Mouse (Mus musculus) intestine, embryonic 16.5 days (tissue): ENCODE data around the gene Nbea. TPM values are rescaled to one million over a fixed set of nuclear protein-coding genes. Genes with fewer than 3 reads are reported as not detected.
A peak's percentile ranks its signal among the peaks of the same experiment; 100 is the strongest.

Experiments
- ATAC-seq: fragments of 200-750 bp; cut with Nextera tagmentation; 2 replicates; pipeline ENCODE4 v1.8.0; 2017; ENCODE audit warnings: moderate TSS enrichment, moderate library complexity
- H3K27ac ChIP-seq: fragments of 300-500 bp; sonication (generic); 2 replicates; pipeline ENCODE4 v1.5.1; 2014; ENCODE audit warnings: mild to moderate bottlenecking, low read length
- H3K27me3 ChIP-seq: fragments of 300-500 bp; sonication (generic); replicated peaks from 2 replicates; pipeline ENCODE4 v1.6.1; 2014; ENCODE audit warnings: low read length, control low read depth, mixed read lengths; ENCODE audit not compliant: control insufficient read depth, insufficient read depth
- H3K36me3 ChIP-seq: fragments of 300-500 bp; sonication (generic); 2 replicates; pipeline ENCODE4 v1.6.1; 2014; ENCODE audit warnings: low read length, control low read depth; ENCODE audit not compliant: control insufficient read depth, insufficient read depth
- H3K4me1 ChIP-seq: fragments of 300-500 bp; sonication (generic); 2 replicates; pipeline ENCODE4 v1.6.1; 2014; ENCODE audit warnings: low read length, control low read depth, mixed read lengths; ENCODE audit not compliant: control insufficient read depth, insufficient read depth
- H3K4me2 ChIP-seq: fragments of 300-500 bp; sonication (generic); 2 replicates; pipeline ENCODE4 v1.6.1; 2014; ENCODE audit warnings: low read depth, low read length, control low read depth
- H3K4me3 ChIP-seq: fragments of 300-500 bp; sonication (generic); 2 replicates; pipeline ENCODE4 v1.5.1; 2014; ENCODE audit warnings: mild to moderate bottlenecking, low read length
- H3K9ac ChIP-seq: fragments of 300-500 bp; sonication (generic); 2 replicates; pipeline ENCODE4 v1.6.1; 2014; ENCODE audit warnings: low read depth, low read length
- H3K9me3 ChIP-seq: fragments of 300-500 bp; sonication (generic); 2 replicates; pipeline ENCODE4 v1.6.1; 2016; ENCODE audit warnings: low read length, control low read depth; ENCODE audit not compliant: control insufficient read depth
- WGBS: fragments of 180-500 bp; shearing (Covaris S2); extraction: QIAGEN DNeasy Blood & Tissue Kit; methylation state at CpG from one replicate; pipeline ENCODE4 v1.1.7; 2014; 5-methylcytosine and 5-hydroxymethylcytosine counted together
- polyA plus RNA-seq: library from polyadenylated mRNA; unstranded; fragments of >200 nt; fragmentation: Nextera tagmentation; extraction: Ambion mirVana; gene quantifications from 2 replicates; pipeline ENCODE4 v1.2.1, GENCODE M21; 2015

The Nbea gene
- polyA plus RNA-seq, 1 experiment from 2014 or later: 5.6 TPM

DNA sequence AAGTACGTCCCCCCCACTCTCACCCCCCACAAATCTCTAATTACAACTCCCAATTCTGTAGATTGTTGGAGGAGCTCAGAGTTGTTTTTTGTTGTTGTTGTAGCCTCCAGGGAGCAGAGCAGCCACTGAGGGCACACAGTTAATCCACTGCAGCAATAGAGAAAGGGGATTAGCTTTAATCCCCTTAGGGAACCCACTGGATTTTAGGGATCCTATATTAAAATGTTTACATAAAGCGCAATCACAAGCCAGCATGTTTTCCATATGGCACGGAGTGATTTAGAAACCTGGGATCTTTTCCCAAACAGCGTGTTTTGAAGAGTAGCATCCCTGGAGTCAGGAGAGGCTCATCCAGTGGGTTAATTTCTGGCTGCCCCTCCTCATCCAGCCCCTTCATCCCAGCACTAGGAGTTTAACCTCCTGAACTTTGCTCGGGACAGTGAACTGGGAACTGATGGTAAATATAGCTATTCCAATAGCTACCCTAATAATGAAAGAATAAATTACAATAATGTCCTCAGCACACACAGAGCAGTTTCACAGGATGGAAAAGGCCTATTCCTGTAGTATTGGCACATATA, 394.8 kb downstream of the Nbea start:
- no peak for ATAC-seq
- no peak overlapping the region for H3K4me3 ChIP-seq
- no peaks in the 10 kb centered on the region; the same call in 1 of the 2 replicates for H3K4me1 ChIP-seq
- H3K27me3 ChIP-seq: peaks cover 6% of the 10 kb centered on the region; the same call in 1 of the 2 replicates
- H3K27ac ChIP-seq: no peak overlapping the region
- 51% methylated on average over 5 of the region's 5 CpGs for WGBS
- no peak overlapping the region for H3K4me2 ChIP-seq
- H3K9me3 ChIP-seq: no peaks in the 10 kb centered on the region
- no peaks in the 10 kb centered on the region for H3K36me3 ChIP-seq
- no peak overlapping the region for H3K9ac ChIP-seq

DNA sequence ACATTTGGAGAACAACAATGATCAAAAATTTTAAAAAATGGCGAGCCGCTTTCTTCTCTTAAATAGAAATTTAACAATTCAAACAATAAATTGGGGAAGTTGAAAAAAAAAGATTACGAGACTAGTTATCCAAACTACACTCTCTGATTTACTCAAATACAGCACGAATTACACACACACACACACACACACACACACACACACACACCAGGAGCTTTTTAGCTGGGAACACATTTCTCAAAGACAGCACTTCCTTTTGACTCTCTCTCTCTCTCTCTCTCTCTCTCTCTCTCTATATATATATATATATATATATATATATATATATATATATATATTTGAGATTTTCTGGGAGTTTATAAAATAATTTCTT, 395.3 kb downstream of the Nbea start:
- Histone ChIP-seq H3K27me3 (peaks cover 11% of the 10 kb centered on the region), H3K9ac (no peak overlapping the region), H3K4me2 (peak overlapping the region; percentile 63), H3K4me1 (peaks cover 3% of the 10 kb centered on the region), H3K27ac (no peak overlapping the region), H3K4me3 (peak overlapping the region; percentile 45), H3K36me3 (no peaks in the 10 kb centered on the region), H3K9me3 (no peaks in the 10 kb centered on the region)
- ATAC-seq: no peak
- WGBS: 20% methylated on average over 4 of the region's 4 CpGs

DNA sequence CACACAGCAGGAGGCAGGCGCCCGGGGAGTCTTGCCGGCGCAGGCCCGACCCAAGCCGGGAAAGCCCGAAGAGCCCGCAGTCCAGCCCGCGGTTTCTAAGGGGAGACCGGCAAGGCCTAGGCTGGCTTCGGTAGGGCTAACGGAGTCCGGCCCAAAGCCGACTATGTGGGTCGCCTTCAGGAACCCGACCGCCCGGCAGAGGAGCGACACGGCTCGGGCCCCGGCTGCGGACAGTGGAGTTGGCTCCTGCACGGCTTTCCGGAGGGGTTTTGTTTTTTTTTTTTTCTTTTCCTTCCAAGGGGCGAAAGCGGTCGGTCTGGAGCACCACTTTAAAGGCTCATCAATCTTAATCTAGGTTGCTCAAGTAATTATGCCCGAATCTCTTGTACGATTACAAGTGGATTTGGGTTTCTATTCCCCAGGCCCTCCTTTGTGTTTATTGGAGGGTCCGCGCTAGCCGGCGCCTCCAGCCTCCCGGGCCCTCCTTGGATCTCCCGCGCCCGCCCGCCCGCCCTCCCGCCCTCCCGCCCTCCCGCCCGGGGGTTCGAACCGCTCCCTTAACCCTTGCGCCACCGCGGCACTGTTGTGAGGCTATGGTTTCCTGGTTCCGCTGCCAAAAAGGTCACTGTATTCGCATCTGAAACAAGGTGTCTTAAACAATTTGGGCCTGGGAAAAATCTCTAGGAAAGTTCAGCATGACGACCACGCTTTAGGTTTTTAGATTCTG, 395.9 kb downstream of the Nbea start:
- 2% methylated on average over 54 of the region's 54 CpGs for WGBS
- H3K27me3 ChIP-seq: peaks cover 15% of the 10 kb centered on the region
- H3K4me2 ChIP-seq: peak overlapping the region; percentile 63
- H3K4me1 ChIP-seq: peaks cover 3% of the 10 kb centered on the region
- no peaks in the 10 kb centered on the region for H3K9me3 ChIP-seq
- no peaks in the 10 kb centered on the region for H3K36me3 ChIP-seq
- peak overlapping the region; percentile 45 for H3K4me3 ChIP-seq
- peak overlapping the region; percentile 58 for H3K9ac ChIP-seq
- H3K27ac ChIP-seq: peak overlapping the region; percentile 20
- peak; percentile 80 for ATAC-seq

DNA sequence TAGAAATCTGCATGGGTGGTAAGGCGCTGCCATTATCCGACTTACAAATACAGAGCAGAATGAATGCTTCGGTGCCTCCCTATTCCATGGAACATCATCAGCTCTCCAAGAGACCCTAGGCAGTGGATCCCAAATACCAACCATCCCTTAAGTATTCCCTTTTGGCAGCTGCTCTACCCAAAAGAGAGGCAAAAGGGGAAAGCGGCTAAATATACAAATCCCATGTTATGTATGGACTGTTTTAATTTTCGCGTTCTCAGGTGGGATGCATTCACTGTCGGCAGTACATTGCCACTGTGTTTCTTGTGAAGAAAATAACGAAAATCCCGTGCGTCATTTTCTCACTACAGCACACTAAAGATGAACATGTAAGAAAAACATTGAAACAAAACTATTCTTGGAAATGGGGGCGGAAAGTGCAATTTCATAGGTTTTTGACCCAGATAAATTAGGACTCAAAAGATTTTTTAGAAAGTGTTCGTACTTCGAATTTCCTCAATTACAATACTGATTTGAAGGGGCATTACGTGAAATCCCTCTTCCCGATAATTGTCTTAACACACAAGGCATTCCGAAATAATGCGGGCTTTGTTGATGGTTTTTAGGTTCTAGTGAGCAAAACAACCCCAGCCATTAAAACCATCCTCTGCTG, 396.5 kb downstream of the Nbea start:
- peak overlapping the region; percentile 63 for H3K4me2 ChIP-seq
- peak overlapping the region; percentile 45 for H3K4me3 ChIP-seq
- 42% methylated on average over 17 of the region's 17 CpGs for WGBS
- no peaks in the 10 kb centered on the region for H3K9me3 ChIP-seq
- H3K4me1 ChIP-seq: peaks cover 3% of the 10 kb centered on the region
- no peak for ATAC-seq
- peak overlapping the region; percentile 20; the same call in 1 of the 2 replicates for H3K27ac ChIP-seq
- peaks cover 20% of the 10 kb centered on the region for H3K27me3 ChIP-seq
- H3K36me3 ChIP-seq: no peaks in the 10 kb centered on the region
- H3K9ac ChIP-seq: peak overlapping the region; percentile 58

DNA sequence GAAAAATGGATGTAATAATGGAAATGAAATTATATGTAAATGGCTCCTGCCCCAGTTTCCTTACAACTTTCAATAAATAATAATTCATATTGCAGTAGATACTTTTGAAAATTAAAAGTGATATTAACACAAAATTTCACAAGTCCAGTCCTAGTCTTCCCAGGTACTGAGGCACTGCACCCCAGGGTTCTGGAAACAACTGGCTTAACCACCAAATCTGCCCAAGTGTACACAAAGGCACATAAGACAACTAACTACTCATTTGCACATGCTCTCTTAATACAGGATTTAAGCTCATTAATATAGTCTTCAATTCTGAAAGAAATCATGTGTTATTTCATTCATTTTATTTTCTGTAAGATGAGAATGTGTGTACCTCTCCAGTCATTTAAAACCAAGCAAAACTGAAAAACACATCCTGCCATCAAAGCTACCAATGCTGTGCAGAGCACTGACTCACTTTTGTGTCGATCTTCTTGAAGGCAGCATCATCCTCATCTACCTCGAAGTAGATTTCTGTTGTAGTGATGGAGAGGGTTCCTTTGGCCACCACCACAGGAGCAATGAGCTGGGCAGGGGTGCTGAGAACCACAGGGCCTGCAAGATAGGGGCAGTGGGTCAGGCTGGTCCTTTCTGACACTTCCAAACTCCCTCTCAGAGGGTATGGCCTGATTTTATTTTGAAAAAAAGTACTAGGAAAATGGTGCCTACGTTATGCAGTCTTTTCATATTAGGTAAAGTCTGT, 397.3 kb downstream of the Nbea start:
- ATAC-seq: no peak
- Histone ChIP-seq H3K9me3 (no peaks in the 10 kb centered on the region), H3K27me3 (peaks cover 27% of the 10 kb centered on the region), H3K4me2 (no peak overlapping the region), H3K4me1 (peaks cover 3% of the 10 kb centered on the region), H3K4me3 (no peak overlapping the region), H3K27ac (no peak overlapping the region), H3K36me3 (no peaks in the 10 kb centered on the region), H3K9ac (no peak overlapping the region)
- 52% methylated on average over 3 of the region's 3 CpGs for WGBS

DNA sequence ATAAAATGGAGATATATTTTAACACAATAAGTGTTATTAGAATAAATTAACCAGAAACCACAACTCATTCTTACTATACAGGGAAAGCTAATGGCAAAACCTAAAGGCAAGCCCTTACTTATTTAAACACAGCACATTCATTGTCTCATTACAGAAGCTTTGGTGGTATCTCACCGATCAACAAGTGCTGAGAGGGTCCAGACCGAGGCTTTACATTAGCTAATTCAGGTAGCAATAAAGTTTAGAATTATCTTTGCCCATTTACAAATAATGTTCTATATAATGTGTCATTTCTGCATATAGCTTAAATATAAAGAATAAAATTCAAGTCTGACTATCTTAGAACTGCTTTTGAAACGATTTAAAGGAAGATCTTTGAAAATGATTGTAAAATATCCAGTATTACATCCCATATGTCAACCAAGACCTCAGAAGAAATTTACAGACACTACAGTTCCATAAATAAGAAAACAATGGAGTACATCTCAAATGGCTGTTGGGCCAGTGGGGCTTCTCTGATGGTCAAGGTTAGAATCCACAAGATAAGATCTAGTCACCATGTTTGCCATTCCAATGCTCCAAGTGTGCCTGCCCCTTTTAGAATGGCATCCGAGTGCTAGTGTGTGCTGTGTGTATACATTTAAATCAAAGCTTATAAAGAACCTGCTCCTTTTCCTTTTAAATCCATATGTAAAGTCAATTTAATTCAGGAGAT, 398.1 kb downstream of the Nbea start:
- ATAC-seq: no peak
- no peak overlapping the region for H3K4me3 ChIP-seq
- 78% methylated on average over 4 of the region's 4 CpGs for WGBS
- H3K4me2 ChIP-seq: no peak overlapping the region
- no peaks in the 10 kb centered on the region for H3K9me3 ChIP-seq
- H3K27me3 ChIP-seq: peaks cover 32% of the 10 kb centered on the region
- no peak overlapping the region for H3K9ac ChIP-seq
- peaks cover 5% of the 10 kb centered on the region for H3K4me1 ChIP-seq
- H3K27ac ChIP-seq: no peak overlapping the region
- no peaks in the 10 kb centered on the region for H3K36me3 ChIP-seq

DNA sequence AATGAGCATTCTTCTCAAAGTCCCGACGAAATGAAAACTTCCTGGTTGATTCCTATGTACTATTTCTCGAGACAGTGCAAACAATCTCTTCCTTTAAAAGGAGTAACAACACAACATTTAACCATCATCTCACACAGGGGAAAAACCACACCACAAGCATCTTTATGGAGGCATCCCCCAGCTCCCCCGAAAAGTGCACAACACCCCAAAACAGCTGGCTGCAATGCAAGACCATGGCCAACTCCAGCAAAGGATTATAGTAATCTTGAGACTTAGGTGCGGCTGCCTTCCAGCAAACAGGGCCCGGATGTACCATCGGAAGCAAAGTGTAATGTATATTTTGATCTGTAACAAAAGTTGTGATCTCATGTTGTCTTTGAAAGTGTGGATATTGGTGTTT, 399.4 kb downstream of the Nbea start:
- no peak overlapping the region for H3K27ac ChIP-seq
- H3K27me3 ChIP-seq: peaks cover 41% of the 10 kb centered on the region
- H3K4me2 ChIP-seq: peak overlapping the region; percentile 36; the same call in 1 of the 2 replicates
- no peak for ATAC-seq
- H3K4me3 ChIP-seq: peak overlapping the region; percentile 38
- H3K4me1 ChIP-seq: peaks cover 5% of the 10 kb centered on the region
- H3K9ac ChIP-seq: no peak overlapping the region
- WGBS: 40% methylated on average over 7 of the region's 7 CpGs
- H3K36me3 ChIP-seq: no peaks in the 10 kb centered on the region
- H3K9me3 ChIP-seq: no peaks in the 10 kb centered on the region

DNA sequence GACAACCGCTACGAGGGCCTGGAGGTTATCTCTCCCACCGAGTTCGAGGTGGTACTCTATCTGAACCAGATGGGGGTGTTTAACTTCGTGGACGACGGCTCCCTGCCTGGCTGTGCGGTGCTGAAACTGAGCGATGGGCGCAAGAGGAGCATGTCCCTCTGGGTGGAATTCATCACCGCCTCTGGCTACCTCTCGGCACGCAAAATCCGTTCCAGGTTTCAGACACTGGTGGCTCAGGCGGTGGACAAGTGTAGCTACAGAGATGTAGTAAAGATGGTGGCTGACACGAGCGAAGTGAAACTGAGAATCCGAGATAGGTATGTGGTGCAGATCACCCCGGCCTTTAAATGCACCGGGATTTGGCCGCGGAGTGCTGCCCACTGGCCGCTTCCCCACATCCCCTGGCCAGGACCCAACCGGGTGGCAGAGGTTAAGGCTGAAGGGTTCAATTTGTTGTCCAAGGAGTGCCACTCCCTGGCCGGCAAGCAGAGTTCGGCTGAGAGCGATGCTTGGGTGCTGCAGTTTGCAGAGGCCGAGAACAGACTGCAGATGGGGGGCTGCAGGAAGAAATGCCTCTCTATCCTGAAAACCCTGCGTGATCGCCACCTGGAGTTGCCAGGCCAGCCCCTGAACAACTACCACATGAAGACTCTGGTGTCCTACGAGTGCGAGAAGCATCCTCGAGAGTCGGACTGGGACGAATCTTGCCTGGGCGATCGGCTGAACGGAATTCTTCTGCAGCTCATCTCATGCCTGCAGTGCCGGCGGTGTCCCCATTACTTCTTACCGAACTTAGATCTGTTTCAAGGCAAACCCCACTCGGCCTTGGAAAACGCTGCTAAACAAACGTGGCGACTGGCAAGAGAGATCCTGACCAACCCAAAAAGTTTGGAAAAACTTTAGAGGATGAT, 400.1 kb downstream of the Nbea start:
- Histone ChIP-seq H3K27me3 (peaks cover 40% of the 10 kb centered on the region), H3K9ac (peak overlapping the region; percentile 37; the same call in 1 of the 2 replicates), H3K4me1 (peaks cover 5% of the 10 kb centered on the region), H3K9me3 (no peaks in the 10 kb centered on the region), H3K36me3 (no peaks in the 10 kb centered on the region), H3K4me3 (peak overlapping the region; percentile 38), H3K4me2 (peak overlapping the region; percentile 36), H3K27ac (0 out of 2 replicates have a peak overlapping the region, but pooled peaks have one; percentile 28)
- no peak for ATAC-seq
- 38% methylated on average over 45 of the region's 45 CpGs for WGBS
